Mouse (Mus musculus) retina, postnatal 1 day (tissue): ENCODE measurements around the gene Elf1.
A peak's percentile ranks its signal among the peaks of the same experiment; 100 is the strongest.
"Not testable (repeated sequence)": the region's sequence is repeated elsewhere in the genome, so short reads cannot be mapped to it uniquely, and the experiment has no call there.

Source experiments
- DNase-seq: peaks from one replicate; pipeline ENCODE4 v3.0.0-alpha.2; 2012

Gene Elf1

GRCm38 (mm10) chr14:79480624-79481338, at the start of gene Elf1:
Gene Elf1, plus strand, starts transcription at chr14:79481194.
- peak; percentile 96 for DNase-seq

- no peak for DNase-seq
These were observed 46.9 kb upstream of the Elf1 start for GRCm38 (mm10) chr14:79434068-79434467.

GRCm38 (mm10) chr14:79440655-79441054, 40.3 kb upstream of the Elf1 start:
- no peak for DNase-seq

GRCm38 (mm10) chr14:79441441-79441840, 39.6 kb upstream of the Elf1 start:
- DNase-seq = no peak

GRCm38 (mm10) chr14:79444601-79445000, 36.4 kb upstream of the Elf1 start:
- DNase-seq = no peak

- DNase-seq = peak; percentile 84
These were observed 35.9 kb upstream of the Elf1 start for GRCm38 (mm10) chr14:79445055-79445620.

GRCm38 (mm10) chr14:79451681-79452590, 29.1 kb upstream of the Elf1 start, which contains the start of gene Kbtbd6:
Gene Kbtbd6, plus strand, starts transcription at chr14:79451835.
- DNase-seq = peak; percentile 97

- not testable (repeated sequence) for DNase-seq
These were observed 28.4 kb upstream of the Elf1 start for GRCm38 (mm10) chr14:79452591-79452934.

- no peak for DNase-seq
These were observed 20.6 kb upstream of the Elf1 start for GRCm38 (mm10) chr14:79460401-79460800.

- no peak for DNase-seq
These were observed 20.0 kb upstream of the Elf1 start for GRCm38 (mm10) chr14:79460988-79461387.

GRCm38 (mm10) chr14:79465623-79466022, 15.4 kb upstream of the Elf1 start:
- DNase-seq = no peak

- peak; percentile 64 for DNase-seq
These were observed 13.4 kb upstream of the Elf1 start for GRCm38 (mm10) chr14:79467621-79468020.

- no peak for DNase-seq
These were observed 7.6 kb upstream of the Elf1 start for GRCm38 (mm10) chr14:79473384-79473783.

GRCm38 (mm10) chr14:79481339-79482151, 551 bp downstream of the Elf1 start, which contains the start of gene Wbp4:
Gene Wbp4, minus strand, starts transcription at chr14:79481520.
- peak; percentile 96 for DNase-seq

- DNase-seq = peak; percentile 75
These were observed 1.3 kb downstream of the Elf1 start for GRCm38 (mm10) chr14:79482251-79482661.

- peak; percentile 12 for DNase-seq
These were observed 1.9 kb downstream of the Elf1 start for GRCm38 (mm10) chr14:79482747-79483355.

GRCm38 (mm10) chr14:79483611-79484120, 2.7 kb downstream of the Elf1 start:
- DNase-seq = no peak

- DNase-seq = peak; percentile 20
These were observed 5.6 kb downstream of the Elf1 start for GRCm38 (mm10) chr14:79486617-79486992.

- peak; percentile 55 for DNase-seq
These were observed 6.2 kb downstream of the Elf1 start for GRCm38 (mm10) chr14:79486993-79487731.

GRCm38 (mm10) chr14:79488531-79488930, 7.5 kb downstream of the Elf1 start:
- peak; percentile 18 for DNase-seq

GRCm38 (mm10) chr14:79489150-79489549, 8.2 kb downstream of the Elf1 start:
- DNase-seq = no peak
